Mouse (Mus musculus): ENCODE data around the gene Dnph1. TPM values are rescaled to one million over a fixed set of nuclear protein-coding genes. Genes with fewer than 3 reads are reported as not detected.
A peak's percentile ranks its signal among the peaks of the same experiment; 100 is the strongest.

Dnph1 gene
- polyA plus RNA-seq, 2 experiments = 14.0 to 20.0 TPM

DNA sequence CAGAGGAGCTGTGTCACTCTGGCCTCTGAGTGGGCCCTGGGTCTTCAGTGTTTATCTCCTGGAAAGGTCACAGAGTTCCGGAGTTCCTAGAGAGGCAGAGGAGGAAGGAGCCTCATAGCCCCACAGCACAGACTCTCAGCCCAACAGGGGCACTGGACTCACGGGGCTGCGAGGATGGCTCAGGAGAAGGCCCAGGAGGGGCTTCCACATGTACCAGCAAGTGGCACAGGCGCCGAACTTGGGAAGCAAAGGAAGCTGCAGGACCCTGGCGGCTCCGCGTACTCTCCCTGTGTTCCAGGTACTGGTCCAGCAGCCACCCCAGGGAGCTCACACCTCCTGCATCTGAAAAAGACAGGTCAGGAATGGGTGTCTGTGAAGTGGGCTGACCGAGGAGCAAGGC is 24.7 kb downstream of the Dnph1 start:
- no peak overlapping the region for H3K9ac ChIP-seq (replicated peaks)
- DNase-seq (ENCODE audit: low read depth in 3 of 3, low spot score in 3 of 3) = no peak
- H3K4me2 ChIP-seq (ENCODE audit: low read depth) = no peak overlapping the region
- no peak overlapping the region for H3K4me3 ChIP-seq (ENCODE audit: insufficient read depth in 1 of 2, low read depth in 2 of 2, low read length in 2 of 2)
- H3K4me1 ChIP-seq (replicated peaks; ENCODE audit: control insufficient read depth in 2 of 2, insufficient read depth in 2 of 2, low read length in 1 of 2) = no peaks in the 10 kb centered on the region
- WGBS (ENCODE audit: insufficient replicate concordance) = 67% methylated on average over 9 of the region's 9 CpGs
- ATAC-seq (ENCODE audit: insufficient read depth) = no peak
- no peaks in the 10 kb centered on the region for H3K36me3 ChIP-seq (replicated peaks; ENCODE audit: control insufficient read depth, insufficient read depth, low read depth)
- H3K9me3 ChIP-seq (ENCODE audit: control insufficient read depth, low read length) = no peaks in the 10 kb centered on the region
- H3K27me3 ChIP-seq (ENCODE audit: control insufficient read depth, insufficient read depth, low read length) = peaks cover 3% of the 10 kb centered on the region
- H3K27ac ChIP-seq = no peak overlapping the region
- TF ChIP-seq EP300 (IDR thresholded peaks at IDR 0.05; ENCODE audit: low read depth) (no peak), CTCF (IDR thresholded peaks at IDR 0.05; ENCODE audit: low read depth) (no peak)

GRCm38 (mm10) chr17:46521963-46522668 is 25.6 kb downstream of the Dnph1 start:
- H3K27me3 ChIP-seq (ENCODE audit: control insufficient read depth, insufficient read depth, low read length) = peaks cover 3% of the 10 kb centered on the region
- no peaks in the 10 kb centered on the region for H3K9me3 ChIP-seq (ENCODE audit: control insufficient read depth, low read length)
- no peak overlapping the region for H3K4me2 ChIP-seq (ENCODE audit: low read depth)
- no peak overlapping the region for H3K27ac ChIP-seq
- no peak overlapping the region for H3K9ac ChIP-seq (replicated peaks)
- no peaks in the 10 kb centered on the region for H3K36me3 ChIP-seq (replicated peaks; ENCODE audit: control insufficient read depth, insufficient read depth, low read depth)
- no peak for DNase-seq (ENCODE audit: low read depth in 3 of 3, low spot score in 3 of 3)
- H3K4me1 ChIP-seq (replicated peaks; ENCODE audit: control insufficient read depth in 2 of 2, insufficient read depth in 2 of 2, low read length in 1 of 2) = no peaks in the 10 kb centered on the region
- H3K4me3 ChIP-seq (ENCODE audit: insufficient read depth in 1 of 2, low read depth in 2 of 2, low read length in 2 of 2) = no peak overlapping the region
- peak; percentile 36; the same call in 1 of the 2 replicates for TF ChIP-seq CTCF (IDR thresholded peaks at IDR 0.05; ENCODE audit: low read depth)
- no peak for TF ChIP-seq EP300 (IDR thresholded peaks at IDR 0.05; ENCODE audit: low read depth)
- 38% methylated on average over 24 of the region's 24 CpGs for WGBS (ENCODE audit: insufficient replicate concordance)
- no peak for ATAC-seq (ENCODE audit: insufficient read depth)

DNA sequence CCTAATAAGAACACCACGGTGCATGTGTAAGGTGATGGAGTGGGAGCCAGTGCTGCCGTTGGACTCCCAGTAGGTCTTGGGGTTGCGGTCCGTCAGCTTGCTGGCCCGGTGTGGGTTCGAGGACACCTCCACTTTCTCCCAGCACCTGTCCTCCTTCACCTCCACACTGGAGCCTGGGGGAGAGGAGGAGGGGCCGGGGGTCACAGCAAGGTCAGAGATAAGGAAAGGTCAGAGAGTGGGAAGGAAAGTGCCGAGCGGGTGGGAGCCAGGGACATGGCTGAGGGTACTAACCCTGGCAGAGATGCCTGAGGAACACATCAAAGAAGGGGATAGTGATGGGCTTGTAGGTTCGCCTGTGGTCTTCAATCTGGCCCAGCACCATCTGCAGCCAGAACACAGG is 28.6 kb downstream of the Dnph1 start:
- no peaks in the 10 kb centered on the region for H3K9me3 ChIP-seq (ENCODE audit: control insufficient read depth, low read length)
- H3K27me3 ChIP-seq (ENCODE audit: control insufficient read depth, insufficient read depth, low read length) = peaks cover 3% of the 10 kb centered on the region
- H3K4me3 ChIP-seq (ENCODE audit: insufficient read depth in 1 of 2, low read depth in 2 of 2, low read length in 2 of 2) = no peak overlapping the region
- DNase-seq (ENCODE audit: low read depth in 3 of 3, low spot score in 3 of 3) = no peak
- no peak overlapping the region for H3K4me2 ChIP-seq (ENCODE audit: low read depth)
- H3K27ac ChIP-seq = no peak overlapping the region
- TF ChIP-seq CTCF (IDR thresholded peaks at IDR 0.05; ENCODE audit: low read depth) = no peak
- no peak for TF ChIP-seq EP300 (IDR thresholded peaks at IDR 0.05; ENCODE audit: low read depth)
- 63% methylated on average over 10 of the region's 10 CpGs for WGBS (ENCODE audit: insufficient replicate concordance)
- no peaks in the 10 kb centered on the region for H3K36me3 ChIP-seq (replicated peaks; ENCODE audit: control insufficient read depth, insufficient read depth, low read depth)
- H3K9ac ChIP-seq (replicated peaks) = no peak overlapping the region
- no peaks in the 10 kb centered on the region for H3K4me1 ChIP-seq (replicated peaks; ENCODE audit: control insufficient read depth in 2 of 2, insufficient read depth in 2 of 2, low read length in 1 of 2)
- ATAC-seq (ENCODE audit: insufficient read depth) = no peak

GRCm38 (mm10) chr17:46525579-46526307 is 29.2 kb downstream of the Dnph1 start:
- H3K9ac ChIP-seq (replicated peaks) = no peak overlapping the region
- WGBS (ENCODE audit: insufficient replicate concordance) = 29% methylated on average over 12 of the region's 12 CpGs
- ATAC-seq (ENCODE audit: insufficient read depth) = no peak
- no peak overlapping the region for H3K4me2 ChIP-seq (ENCODE audit: low read depth)
- peaks cover 3% of the 10 kb centered on the region for H3K27me3 ChIP-seq (ENCODE audit: control insufficient read depth, insufficient read depth, low read length)
- no peaks in the 10 kb centered on the region for H3K4me1 ChIP-seq (replicated peaks; ENCODE audit: control insufficient read depth in 2 of 2, insufficient read depth in 2 of 2, low read length in 1 of 2)
- no peaks in the 10 kb centered on the region for H3K9me3 ChIP-seq (ENCODE audit: control insufficient read depth, low read length)
- H3K4me3 ChIP-seq (ENCODE audit: insufficient read depth in 1 of 2, low read depth in 2 of 2, low read length in 2 of 2) = no peak overlapping the region
- no peak for TF ChIP-seq EP300 (IDR thresholded peaks at IDR 0.05; ENCODE audit: low read depth)
- peak; percentile 99 for TF ChIP-seq CTCF (IDR thresholded peaks at IDR 0.05; ENCODE audit: low read depth)
- no peak overlapping the region for H3K27ac ChIP-seq
- H3K36me3 ChIP-seq (replicated peaks; ENCODE audit: control insufficient read depth, insufficient read depth, low read depth) = no peaks in the 10 kb centered on the region
- DNase-seq (ENCODE audit: low read depth in 3 of 3, low spot score in 3 of 3) = peak; percentile 19 to 46 (median 38)

- WGBS (ENCODE audit: insufficient replicate concordance) = 77% methylated on average over 12 of the region's 12 CpGs
- DNase-seq (ENCODE audit: low read depth in 3 of 3, low spot score in 3 of 3) = no peak
- no peaks in the 10 kb centered on the region for H3K4me1 ChIP-seq (replicated peaks; ENCODE audit: control insufficient read depth in 2 of 2, insufficient read depth in 2 of 2, low read length in 1 of 2)
- no peak overlapping the region for H3K27ac ChIP-seq
- no peak overlapping the region for H3K4me3 ChIP-seq (ENCODE audit: insufficient read depth in 1 of 2, low read depth in 2 of 2, low read length in 2 of 2)
- no peak for TF ChIP-seq CTCF (IDR thresholded peaks at IDR 0.05; ENCODE audit: low read depth)
- no peak for TF ChIP-seq EP300 (IDR thresholded peaks at IDR 0.05; ENCODE audit: low read depth)
- H3K36me3 ChIP-seq (replicated peaks; ENCODE audit: control insufficient read depth, insufficient read depth, low read depth) = no peaks in the 10 kb centered on the region; the same call in 1 of the 2 replicates
- ATAC-seq (ENCODE audit: insufficient read depth) = no peak
- H3K27me3 ChIP-seq (ENCODE audit: control insufficient read depth, insufficient read depth, low read length) = peaks cover 22% of the 10 kb centered on the region
- no peak overlapping the region for H3K4me2 ChIP-seq (ENCODE audit: low read depth)
- no peak overlapping the region for H3K9ac ChIP-seq (replicated peaks)
- no peaks in the 10 kb centered on the region for H3K9me3 ChIP-seq (ENCODE audit: control insufficient read depth, low read length)
Measured at GRCm38 (mm10) chr17:46543661-46544060, 47.1 kb downstream of the Dnph1 start.
